In genomic region chr16:95376834-95377233, GRCm38 (mm10) we compare ENCODE assay signal across 23 mouse cellular contexts.
DNase-seq lines count a peak whose midpoint lies in the region; ATAC-seq lines count a peak whose summit lies in the region.
"Had no signal": no experiment of that assay in that cellular context is flagged by ENCODE, and none has a peak within 500 bp of the region (broad histone marks: within the 10 kb centered on the region; RNA-seq: fewer than 3 reads in every experiment).

No protein-coding gene starts in this region.

- H3K9ac ChIP-seq in heart, embryonic 12.5 days: no peak overlapping the region
- no peak overlapping the region for H3K9ac ChIP-seq in hindbrain, embryonic 14.5 days
- H3K9ac ChIP-seq in hindbrain, embryonic 12.5 days: no peak overlapping the region
- H3K9ac ChIP-seq in embryonic facial prominence, embryonic 14.5 days (ENCODE audit: low read depth, low read length): no peak overlapping the region
- no peak overlapping the region for H3K9ac ChIP-seq in intestine, embryonic 16.5 days (ENCODE audit: low read depth, low read length)
- H3K9ac ChIP-seq: liver, embryonic 12.5 days; liver, postnatal 0 days; midbrain, embryonic 15.5 days had no signal

- H3K36me3 ChIP-seq in heart, embryonic 12.5 days: no peaks in the 10 kb centered on the region
- H3K36me3 ChIP-seq in hindbrain, embryonic 14.5 days (replicated peaks; ENCODE audit: control insufficient read depth, insufficient read depth): no peaks in the 10 kb centered on the region
- H3K36me3 ChIP-seq in hindbrain, embryonic 12.5 days: no peaks in the 10 kb centered on the region
- H3K36me3 ChIP-seq in embryonic facial prominence, embryonic 14.5 days (ENCODE audit: control insufficient read depth, insufficient read depth, low read length): no peaks in the 10 kb centered on the region; the same call in 1 of the 2 replicates
- no peaks in the 10 kb centered on the region for H3K36me3 ChIP-seq in intestine, embryonic 16.5 days (ENCODE audit: control insufficient read depth, insufficient read depth, low read length)
- H3K36me3 ChIP-seq: forebrain, embryonic 10.5 days; liver, embryonic 12.5 days; midbrain, embryonic 10.5 days; midbrain, embryonic 15.5 days had no signal

- intact Hi-C loops in heart, postnatal 25 days (cut with DNase I): no loop called here

- no peaks in the 10 kb centered on the region for H3K27me3 ChIP-seq in heart, embryonic 12.5 days (replicated peaks)
- H3K27me3 ChIP-seq in hindbrain, embryonic 14.5 days (ENCODE audit: control insufficient read depth, insufficient read depth, low read length): no peaks in the 10 kb centered on the region
- no peaks in the 10 kb centered on the region for H3K27me3 ChIP-seq in hindbrain, embryonic 12.5 days
- H3K27me3 ChIP-seq in embryonic facial prominence, embryonic 14.5 days (replicated peaks; ENCODE audit: control insufficient read depth, insufficient read depth, low read length): no peaks in the 10 kb centered on the region
- no peaks in the 10 kb centered on the region for H3K27me3 ChIP-seq in intestine, embryonic 16.5 days (replicated peaks; ENCODE audit: control insufficient read depth, insufficient read depth, low read length)
- H3K27me3 ChIP-seq: liver, embryonic 12.5 days; midbrain, embryonic 15.5 days had no signal

- no peak overlapping the region for H3K4me2 ChIP-seq in heart, embryonic 12.5 days
- no peak overlapping the region for H3K4me2 ChIP-seq in hindbrain, embryonic 14.5 days (replicated peaks)
- H3K4me2 ChIP-seq in hindbrain, embryonic 12.5 days (replicated peaks): no peak overlapping the region
- no peak overlapping the region for H3K4me2 ChIP-seq in embryonic facial prominence, embryonic 14.5 days (ENCODE audit: low read depth, low read length)
- H3K4me2 ChIP-seq in intestine, embryonic 16.5 days (ENCODE audit: low read depth, low read length): no peak overlapping the region
- H3K4me2 ChIP-seq: liver, embryonic 12.5 days; midbrain, embryonic 15.5 days had no signal

- H3K4me1 ChIP-seq in heart, embryonic 12.5 days (replicated peaks): peaks cover 57% of the 10 kb centered on the region
- no peaks in the 10 kb centered on the region; the same call in 1 of the 2 replicates for H3K4me1 ChIP-seq in hindbrain, embryonic 14.5 days (replicated peaks; ENCODE audit: control insufficient read depth, insufficient read depth, low read length)
- H3K4me1 ChIP-seq in hindbrain, embryonic 12.5 days: peaks cover 12% of the 10 kb centered on the region; the same call in 1 of the 2 replicates
- H3K4me1 ChIP-seq in embryonic facial prominence, embryonic 14.5 days (ENCODE audit: control insufficient read depth, insufficient read depth, low read length): peaks cover 16% of the 10 kb centered on the region
- H3K4me1 ChIP-seq in intestine, embryonic 16.5 days (ENCODE audit: control insufficient read depth, insufficient read depth, low read length): peaks cover 10% of the 10 kb centered on the region; the same call in 1 of the 2 replicates
- H3K4me1 ChIP-seq: midbrain, embryonic 15.5 days had no signal

- H3K27ac ChIP-seq in heart, embryonic 12.5 days (ENCODE audit: poor library complexity, severe bottlenecking): peak overlapping the region; percentile 76
- H3K27ac ChIP-seq in hindbrain, embryonic 14.5 days: 0 out of 2 replicates have a peak overlapping the region, but pooled peaks have one; percentile 22
- no peak overlapping the region for H3K27ac ChIP-seq in hindbrain, embryonic 12.5 days
- peak overlapping the region; percentile 45; the same call in 1 of the 2 replicates for H3K27ac ChIP-seq in embryonic facial prominence, embryonic 14.5 days (replicated peaks; ENCODE audit: low read depth, low read length)
- H3K27ac ChIP-seq in intestine, embryonic 16.5 days (ENCODE audit: low read length): peak overlapping the region; percentile 29; the same call in 1 of the 2 replicates
- H3K27ac ChIP-seq: forebrain, embryonic 10.5 days; gastrocnemius, adult 2 months; layer of hippocampus, adult 2 months; left cerebral cortex, adult 2 months; liver, embryonic 12.5 days; midbrain, embryonic 10.5 days; midbrain, embryonic 15.5 days had no signal

- ATAC-seq in heart, embryonic 12.5 days (ENCODE audit: insufficient number of reproducible peaks, low FRiP score): no peak
- no peak for ATAC-seq in hindbrain, embryonic 14.5 days (ENCODE audit: low FRiP score)
- ATAC-seq in hindbrain, embryonic 12.5 days (ENCODE audit: low FRiP score): no peak
- no peak for ATAC-seq in embryonic facial prominence, embryonic 14.5 days (ENCODE audit: low read depth)
- ATAC-seq in intestine, embryonic 16.5 days: peak; percentile 53; the same call in 1 of the 2 replicates
- ATAC-seq in monocyte, adult 5-6 weeks (replicated peaks; ENCODE audit: insufficient number of reproducible peaks, low FRiP score, low TSS enrichment, poor library complexity, severe bottlenecking): no peak
- ATAC-seq: CD4-positive, CD25-positive, alpha-beta regulatory T cell, adult 4 months; forebrain, embryonic 16.5 days; liver, embryonic 12.5 days; liver, postnatal 0 days; midbrain, embryonic 15.5 days had no signal

- 83% methylated on average over 7 of the region's 7 CpGs for WGBS in heart, embryonic 12.5 days
- WGBS in hindbrain, embryonic 14.5 days: 73% methylated on average over 7 of the region's 7 CpGs
- WGBS in hindbrain, embryonic 12.5 days: 80% methylated on average over 7 of the region's 7 CpGs
- WGBS in embryonic facial prominence, embryonic 14.5 days: 74% methylated on average over 7 of the region's 7 CpGs
- WGBS in intestine, embryonic 16.5 days: 56% methylated on average over 7 of the region's 7 CpGs

- H3K9me3 ChIP-seq in heart, embryonic 12.5 days (replicated peaks): no peaks in the 10 kb centered on the region
- H3K9me3 ChIP-seq in hindbrain, embryonic 14.5 days (ENCODE audit: control insufficient read depth, low read length): no peaks in the 10 kb centered on the region
- no peaks in the 10 kb centered on the region for H3K9me3 ChIP-seq in hindbrain, embryonic 12.5 days (replicated peaks)
- H3K9me3 ChIP-seq in embryonic facial prominence, embryonic 14.5 days (ENCODE audit: control insufficient read depth, low read length): no peaks in the 10 kb centered on the region
- H3K9me3 ChIP-seq in intestine, embryonic 16.5 days (ENCODE audit: control insufficient read depth, low read length): no peaks in the 10 kb centered on the region
- H3K9me3 ChIP-seq: forebrain, embryonic 10.5 days; liver, embryonic 12.5 days; midbrain, embryonic 10.5 days; midbrain, embryonic 15.5 days had no signal

- DNase-seq in heart, postnatal 25 days (ENCODE audit: low spot score): no peak
- no peak for DNase-seq in hindbrain, embryonic 14.5 days (ENCODE audit: low spot score)
- no peak for DNase-seq in embryonic facial prominence, embryonic 14.5 days (ENCODE audit: low spot score)
- DNase-seq in cerebellum, postnatal 25 days: no peak
- DNase-seq: cerebellum, adult 11 months; cerebellum, adult 9-10 months; gastrocnemius, adult 2 months; gastrocnemius, postnatal 36 days; liver, postnatal 0 days; lung, postnatal 10 days; spleen, adult 18-20 months had no signal

- H3K4me3 ChIP-seq in heart, embryonic 12.5 days: no peak overlapping the region
- H3K4me3 ChIP-seq in hindbrain, embryonic 14.5 days (replicated peaks; ENCODE audit: low read length): no peak overlapping the region
- H3K4me3 ChIP-seq in hindbrain, embryonic 12.5 days: no peak overlapping the region
- no peak overlapping the region for H3K4me3 ChIP-seq in embryonic facial prominence, embryonic 14.5 days (ENCODE audit: low read depth, low read length)
- no peak overlapping the region for H3K4me3 ChIP-seq in intestine, embryonic 16.5 days (ENCODE audit: low read length)
- H3K4me3 ChIP-seq: forebrain, embryonic 10.5 days; gastrocnemius, adult 2 months; layer of hippocampus, adult 2 months; left cerebral cortex, adult 2 months; liver, embryonic 12.5 days; midbrain, embryonic 10.5 days; midbrain, embryonic 15.5 days had no signal
